Mouse (Mus musculus) thymus, postnatal 0 days (tissue): ENCODE results near the gene Grn. TPM values are rescaled to one million over a fixed set of nuclear protein-coding genes. Genes with fewer than 3 reads are reported as not detected.

ENCODE experiments used
- DNase-seq: peaks from one replicate; pipeline ENCODE4 v3.0.0-alpha.2; 2015; ENCODE audit warnings: low spot score
- microRNA-seq: library from miRNA; unstranded; fragments of <30 nt; microRNA quantifications from one replicate; pipeline ENCODE4, GENCODE M21; 2016; ENCODE audit warnings: borderline number of aligned reads
- polyA plus RNA-seq: library from polyadenylated mRNA; unstranded; fragments of >200 nt; fragmentation: Nextera tagmentation; extraction: Ambion mirVana; gene quantifications from 2 replicates; pipeline ENCODE4 v1.2.1, GENCODE M21; 2015

Grn gene
- polyA plus RNA-seq, 1 experiment from 2014 or later: 90.6 TPM

GRCm38 (mm10) chr11:102469648-102470357 is 39.7 kb downstream of the Grn start, which contains the start of gene Itga2b:
Gene Itga2b, minus strand, starts transcription at chr11:102470122.
- no peak for DNase-seq

- no peak for DNase-seq
These were observed 44.9 kb downstream of the Grn start for GRCm38 (mm10) chr11:102475027-102475426.

- DNase-seq: no peak
These were observed 48.6 kb downstream of the Grn start for GRCm38 (mm10) chr11:102478671-102479070.

- DNase-seq: no peak
These were observed 49.5 kb downstream of the Grn start for GRCm38 (mm10) chr11:102479581-102479980.

- DNase-seq: no peak
These were observed 50.0 kb downstream of the Grn start for GRCm38 (mm10) chr11:102480111-102480510.

- no peak for DNase-seq
These were observed 50.8 kb downstream of the Grn start for GRCm38 (mm10) chr11:102480897-102481296.

- no peak for DNase-seq
These were observed 51.7 kb downstream of the Grn start for GRCm38 (mm10) chr11:102481779-102482178.

Small RNA genes within 50 kb of the gene (microRNA-seq; reads per million reads assigned to microRNA genes)
- gene Mir6930: not detected

Other genes starting within 250 kb of the Grn start
- 140 and 164 TPM in 2 replicates for gene Lsm12, start 245.0 kb upstream of the Grn start, polyA plus RNA-seq
- gene G6pc3, start 240.7 kb upstream of the Grn start, polyA plus RNA-seq: 16.1 and 16.2 TPM in 2 replicates
- gene Hdac5, start 200.1 kb upstream of the Grn start, polyA plus RNA-seq: 19.9 and 24.8 TPM in 2 replicates
- gene BC030867, start 181.4 kb upstream of the Grn start, polyA plus RNA-seq: 8.6 and 11.4 TPM in 2 replicates
- 0.07 TPM in 1 of 2 replicates, not detected in the other for gene Asb16, start 161.6 kb upstream of the Grn start, polyA plus RNA-seq
- gene Tmub2, start 145.4 kb upstream of the Grn start, polyA plus RNA-seq: 41.1 and 45.1 TPM in 2 replicates
- 13.1 and 15.4 TPM in 2 replicates for gene Atxn7l3, start 133.7 kb upstream of the Grn start, polyA plus RNA-seq
- gene Ubtf, start 110.6 kb upstream of the Grn start, polyA plus RNA-seq: 95.2 and 96.8 TPM in 2 replicates
- gene Slc4a1, start 64.1 kb upstream of the Grn start, polyA plus RNA-seq: 0.48 and 0.53 TPM in 2 replicates
- 1.1 and 1.4 TPM in 2 replicates for gene Rundc3a, start 36.9 kb upstream of the Grn start, polyA plus RNA-seq
- 97.8 and 107 TPM in 2 replicates for gene Slc25a39, start 22.4 kb upstream of the Grn start, polyA plus RNA-seq
- 0.42 and 0.79 TPM in 2 replicates for gene Fam171a2, start 17.4 kb downstream of the Grn start, polyA plus RNA-seq
- 1.9 and 2.5 TPM in 2 replicates for gene Itga2b, start 39.8 kb downstream of the Grn start, polyA plus RNA-seq
- 32.4 and 41.0 TPM in 2 replicates for gene Gpatch8, start 126.1 kb downstream of the Grn start, polyA plus RNA-seq
- gene Gm11627, start 149.1 kb downstream of the Grn start, polyA plus RNA-seq: 0.52 and 1.2 TPM in 2 replicates
- gene Fzd2, start 174.1 kb downstream of the Grn start, polyA plus RNA-seq: 3.9 and 4.3 TPM in 2 replicates
- gene Meioc, start 233.4 kb downstream of the Grn start, polyA plus RNA-seq: 0.05 TPM in 1 of 2 replicates, not detected in the other